Mouse (Mus musculus) myocyte (in vitro differentiated cells): ENCODE results near the gene Mrpl42.

ENCODE experiments used
- CEBPB ChIP-seq: IDR thresholded peaks from 2 replicates; pipeline ENCODE4 v1.6.1; 2011; ENCODE audit warnings: mild to moderate bottlenecking, moderate library complexity; ENCODE audit not compliant: poor library complexity, insufficient read depth, severe bottlenecking
- E2F4 ChIP-seq: IDR thresholded peaks from one replicate; pipeline ENCODE4 v1.6.1; 2011; ENCODE audit warnings: mild to moderate bottlenecking, control low read depth, moderate library complexity; ENCODE audit not compliant: insufficient read depth
- MAX ChIP-seq: IDR thresholded peaks from one replicate; pipeline ENCODE4 v1.6.1; 2011; ENCODE audit warnings: low read depth, mild to moderate bottlenecking, control low read depth
- MYOD1 ChIP-seq, 3 experiments: IDR thresholded peaks; one replicate each; pipeline ENCODE4 v1.6.1; 2011; ENCODE audit warnings: control low read depth in 2 of 3, low read depth in 2 of 3, mild to moderate bottlenecking in 2 of 3, moderate library complexity in 1 of 3; ENCODE audit not compliant: insufficient read length in 2 of 3, control insufficient read depth in 1 of 3
- MYOG ChIP-seq, 3 experiments: IDR thresholded peaks; one replicate each; pipeline ENCODE4 v1.6.1; 2011; ENCODE audit warnings: control low read depth in 2 of 3, low read depth in 2 of 3, mild to moderate bottlenecking in 2 of 3; ENCODE audit not compliant: insufficient read length in 2 of 3, control insufficient read depth in 1 of 3, insufficient read depth in 1 of 3
- POLR2A ChIP-seq: IDR thresholded peaks from one replicate; pipeline ENCODE4 v1.6.1; 2011; ENCODE audit warnings: low read depth, mild to moderate bottlenecking, control low read depth, moderate library complexity; ENCODE audit not compliant: insufficient read length
- REST ChIP-seq: IDR thresholded peaks from one replicate; pipeline ENCODE4 v1.6.1; 2011; ENCODE audit warnings: mild to moderate bottlenecking, control low read depth, moderate library complexity; ENCODE audit not compliant: insufficient read depth, insufficient read length
- TCF12 ChIP-seq: IDR thresholded peaks from one replicate; pipeline ENCODE4 v1.6.1; 2011; ENCODE audit warnings: mild to moderate bottlenecking, control low read depth; ENCODE audit not compliant: poor library complexity, insufficient read depth, severe bottlenecking

DNA sequence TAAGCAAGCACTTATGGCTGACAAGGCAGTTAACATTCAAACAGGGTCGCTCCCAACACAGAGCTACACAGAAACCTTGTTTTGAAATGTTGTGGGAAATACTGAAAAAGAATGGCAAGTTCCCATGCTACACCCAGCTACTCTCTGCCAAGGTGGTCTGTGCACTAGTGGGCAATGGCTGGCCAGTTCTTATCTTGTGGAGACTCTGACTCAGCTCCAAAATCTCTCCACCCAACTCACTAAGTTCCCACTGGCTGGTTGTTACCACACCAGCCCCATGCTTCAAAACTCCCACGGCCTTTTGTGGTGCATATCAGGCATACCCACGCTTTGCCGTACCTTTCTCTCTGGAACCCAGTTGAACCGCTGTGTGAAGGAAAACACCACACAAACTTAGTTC, 31.2 kb upstream of the Mrpl42 start:
- TF ChIP-seq POLR2A (no peak), E2F4 (no peak), TCF12 (no peak), CEBPB (no peak), MAX (no peak), REST (no peak), MYOG (IDR thresholded peaks at IDR 0.05; ENCODE audit: control insufficient read depth in 1 of 3, insufficient read depth in 1 of 3, insufficient read length in 2 of 3, low read depth in 2 of 3) (no peak), MYOD1 (IDR thresholded peaks at IDR 0.05; ENCODE audit: control insufficient read depth in 1 of 3, insufficient read length in 2 of 3, low read depth in 2 of 3) (no peak)
